Mouse (Mus musculus) cerebellum, postnatal 14 days (tissue): ENCODE results near the gene Ipo4.

Experiments
- DNase-seq, 2 experiments: peaks; one replicate each; pipeline ENCODE4 v3.0.0; 2021; ENCODE audit warnings: mixed read lengths in 2 of 2

Ipo4 gene

DNA sequence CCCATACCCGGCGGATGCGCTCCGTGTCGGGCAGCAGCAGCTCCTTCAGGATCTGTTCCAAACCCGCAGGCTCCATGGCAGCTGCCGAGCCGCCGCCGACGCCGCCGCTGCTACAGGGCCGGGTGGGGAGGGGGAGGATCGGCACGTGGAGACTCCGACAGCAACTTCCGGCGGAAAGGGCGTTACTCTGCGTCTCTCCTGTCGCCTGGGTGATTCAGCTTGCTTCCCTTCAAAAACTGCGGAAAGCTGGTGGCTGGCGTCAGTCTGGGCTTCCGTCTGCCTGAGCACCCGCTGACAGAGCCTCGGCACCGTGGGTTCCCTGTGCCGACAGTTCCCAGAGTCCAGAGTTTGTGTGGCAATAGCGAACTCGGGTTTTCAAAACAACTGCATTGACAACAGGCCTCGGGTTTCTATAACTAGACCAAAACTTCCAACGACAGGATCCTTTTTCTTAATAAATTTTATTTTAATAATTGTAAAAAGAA lies at the start of gene Ipo4:
Gene Ipo4 (minus strand): TSS at position 435 of the 485 bp plus-strand sequence.
- peak; percentile 87 to 90 for DNase-seq

DNA sequence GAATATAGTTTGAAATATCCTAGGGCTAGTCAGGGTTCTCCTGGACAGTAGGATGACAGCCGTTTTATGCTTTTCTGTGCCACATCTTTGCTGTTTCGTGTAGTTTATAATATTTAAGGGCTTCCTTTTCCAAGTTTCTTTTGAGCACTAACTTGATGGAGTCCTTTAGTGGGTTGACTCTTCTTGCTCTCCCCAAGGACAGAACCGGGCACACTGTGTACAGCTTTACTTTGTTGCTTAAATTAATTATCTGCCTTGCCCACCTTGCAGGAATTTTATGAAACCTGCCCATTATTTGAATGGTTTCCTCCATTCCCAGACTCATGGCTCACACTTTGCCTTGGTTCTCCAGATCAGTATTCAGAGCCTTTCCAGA lies 46.3 kb upstream of the Ipo4 start:
- DNase-seq = no peak

- peak; percentile 96 to 98 for DNase-seq
Observed at GRCm38 (mm10) chr14:55681160-55682117, 45.7 kb upstream of the Ipo4 start, which contains the start of gene Tinf2. Tinf2 (minus strand) TSS chr14:55681820.

- no peak for DNase-seq
Observed at GRCm38 (mm10) chr14:55677615-55678014, 41.9 kb upstream of the Ipo4 start.

GRCm38 (mm10) chr14:55672741-55673060 lies 36.9 kb upstream of the Ipo4 start:
- no peak for DNase-seq

GRCm38 (mm10) chr14:55671833-55672740 lies 36.3 kb upstream of the Ipo4 start, which contains the start of the genes Gmpr2 and Nedd8:
Gmpr2 (plus strand) TSS chr14:55671941.
Nedd8 (minus strand) TSS chr14:55672124.
- DNase-seq = peak; percentile 86 to 88

DNA sequence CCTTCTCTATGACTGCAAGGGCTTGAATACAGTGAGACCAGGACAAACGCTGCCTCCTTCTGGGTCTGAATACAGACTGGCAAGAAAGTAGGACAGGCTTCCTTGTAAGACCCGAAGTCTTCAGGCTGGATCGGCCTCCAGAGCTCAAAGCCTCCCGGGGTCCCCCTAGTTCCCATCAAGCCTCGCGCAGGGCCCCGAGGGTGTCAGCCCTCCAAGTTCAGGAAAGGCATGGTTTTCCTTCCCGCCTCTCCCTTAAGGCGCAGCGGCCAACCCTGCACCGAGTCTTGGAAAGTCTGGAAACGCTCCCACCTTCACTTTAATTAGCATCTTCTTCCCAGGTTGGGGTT lies 35.7 kb upstream of the Ipo4 start:
- no peak for DNase-seq

DNA sequence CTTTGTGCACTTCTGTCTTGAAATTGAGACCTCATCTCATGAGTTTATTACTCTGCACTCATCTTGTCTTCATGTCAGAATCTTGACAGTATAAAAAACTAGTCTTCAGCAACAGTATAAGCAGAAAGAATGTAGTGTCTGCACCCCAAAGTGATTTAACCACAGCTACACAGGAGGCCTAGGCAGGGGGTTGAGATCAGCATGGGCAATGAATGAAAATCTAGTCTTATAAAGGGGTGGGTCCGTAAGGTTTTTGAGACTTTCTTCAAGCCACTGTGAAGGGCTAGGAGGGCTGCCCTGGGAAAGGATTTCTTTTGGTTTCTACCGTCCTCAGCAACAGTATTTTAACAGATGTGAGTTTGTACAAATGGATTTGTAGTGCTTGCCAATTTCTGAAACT lies 24.9 kb upstream of the Ipo4 start:
- no peak for DNase-seq

- DNase-seq = peak; percentile 87
Observed at GRCm38 (mm10) chr14:55659960-55660573, 24.3 kb upstream of the Ipo4 start, which contains the start of gene Mdp1. Mdp1 (minus strand) TSS chr14:55660508.

GRCm38 (mm10) chr14:55658011-55658410 lies 22.3 kb upstream of the Ipo4 start:
- no peak for DNase-seq

GRCm38 (mm10) chr14:55656935-55657334 lies 21.2 kb upstream of the Ipo4 start:
- DNase-seq = no peak

DNA sequence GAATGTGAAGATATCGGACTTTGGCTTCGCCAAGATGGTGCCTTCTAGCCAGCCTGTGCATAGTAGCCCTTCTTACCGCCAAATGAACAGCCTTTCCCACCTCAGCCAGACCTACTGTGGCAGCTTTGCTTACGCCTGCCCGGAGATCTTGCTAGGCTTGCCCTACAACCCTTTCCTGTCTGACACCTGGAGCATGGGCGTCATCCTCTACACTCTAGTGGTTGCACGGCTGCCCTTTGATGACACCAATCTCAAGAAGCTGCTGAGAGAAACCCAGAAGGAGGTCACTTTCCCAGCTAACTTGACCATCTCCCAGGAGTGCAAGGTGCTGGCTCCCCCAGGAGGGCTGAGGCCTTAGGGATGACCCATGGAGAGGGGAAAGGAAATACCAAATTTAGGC lies 15.8 kb upstream of the Ipo4 start:
- no peak for DNase-seq

DNA sequence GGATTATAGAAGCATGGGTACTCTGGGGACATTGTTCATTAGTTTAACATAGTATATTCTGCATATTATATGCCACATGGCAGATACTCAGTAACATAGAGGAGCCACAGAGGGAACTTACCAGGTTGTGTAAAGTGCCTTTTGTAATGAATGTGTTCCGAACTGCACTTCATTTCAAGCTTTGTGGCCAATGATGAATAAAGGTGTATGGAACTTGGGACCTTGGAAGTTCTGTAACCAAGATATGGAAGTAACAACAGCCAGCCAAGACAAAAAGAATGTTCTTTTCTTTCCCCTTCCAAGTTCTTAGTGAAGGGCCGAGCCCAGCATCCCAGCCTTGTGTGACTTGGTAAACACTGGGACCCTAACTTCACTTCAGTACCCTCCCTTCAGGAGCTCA lies 14.1 kb upstream of the Ipo4 start, which contains the start of gene Tssk4:
Gene Tssk4 (plus strand): TSS at position 301 of the 400 bp plus-strand sequence.
- no peak for DNase-seq

DNA sequence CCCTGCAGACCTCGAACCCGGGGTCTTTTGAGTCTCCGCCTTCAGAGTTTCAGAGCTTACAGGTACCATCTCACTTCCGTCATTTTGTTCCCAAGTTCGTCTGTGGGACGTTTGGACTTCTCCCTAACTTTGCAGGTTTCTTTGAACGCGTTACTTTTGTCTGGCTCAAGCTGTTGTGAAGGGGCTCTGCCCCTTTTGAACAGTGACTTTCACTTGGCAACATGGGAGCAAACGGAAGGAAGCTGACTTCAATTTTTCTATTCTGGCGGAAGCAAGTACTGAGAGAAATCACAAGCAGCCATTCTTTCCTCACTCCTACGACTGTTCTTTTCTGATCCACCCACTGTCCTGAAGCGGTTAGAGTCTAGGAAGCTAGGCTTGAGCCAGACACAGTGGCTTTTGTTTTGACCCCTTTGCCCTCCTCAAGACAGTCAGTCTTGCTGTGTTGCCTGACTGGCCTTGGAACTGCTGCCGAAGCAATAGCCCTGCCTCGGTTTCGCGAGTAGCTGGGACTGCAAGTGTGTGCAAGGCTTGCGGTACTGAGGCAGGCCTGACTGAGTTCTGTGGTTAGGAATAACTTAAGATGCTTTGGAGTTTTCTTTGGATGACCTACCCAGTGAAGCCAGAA lies 8.6 kb upstream of the Ipo4 start:
- DNase-seq = no peak

- DNase-seq = peak; percentile 80 to 88
Observed at GRCm38 (mm10) chr14:55643060-55643907, 7.5 kb upstream of the Ipo4 start, which contains the start of gene Tm9sf1. Tm9sf1 (minus strand) TSS chr14:55643806.

DNA sequence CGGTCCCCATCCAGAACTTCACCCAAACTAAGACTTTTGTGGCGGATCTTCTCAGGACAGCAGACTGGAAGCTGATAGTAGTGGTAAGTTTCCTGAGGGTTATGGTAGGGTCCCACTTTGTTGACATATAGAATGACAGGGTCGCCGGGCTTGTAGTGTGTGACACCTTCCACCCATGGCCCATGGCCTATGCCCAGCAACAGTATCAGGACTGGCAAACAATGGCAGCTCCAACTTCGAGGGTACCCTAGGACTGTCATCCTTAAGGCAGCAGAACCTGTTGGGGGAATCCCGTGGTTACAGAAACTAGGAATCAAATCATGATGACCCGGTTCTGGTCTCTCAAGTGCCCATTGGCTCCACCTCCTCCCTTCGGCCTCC lies 6.9 kb upstream of the Ipo4 start:
- DNase-seq = no peak

DNA sequence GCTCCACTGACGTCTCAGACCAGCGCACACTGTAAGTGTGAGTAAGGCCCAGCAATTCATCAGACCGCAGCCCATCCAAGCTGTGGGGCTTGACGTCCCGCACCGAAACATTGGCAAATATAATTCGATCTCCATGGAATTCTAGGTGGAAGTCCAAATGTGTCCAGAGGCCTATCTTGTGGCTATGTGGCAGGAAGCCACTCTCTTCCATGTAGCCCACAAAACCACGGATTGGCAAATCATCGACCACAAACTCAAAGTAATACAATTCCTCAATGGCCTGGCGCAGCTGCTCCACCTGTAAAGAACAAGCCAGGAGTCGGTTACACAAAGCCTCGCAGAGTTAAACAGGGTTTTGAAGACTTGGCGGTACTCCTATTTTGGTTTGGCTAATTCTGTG lies 5.5 kb upstream of the Ipo4 start:
- DNase-seq = no peak

DNA sequence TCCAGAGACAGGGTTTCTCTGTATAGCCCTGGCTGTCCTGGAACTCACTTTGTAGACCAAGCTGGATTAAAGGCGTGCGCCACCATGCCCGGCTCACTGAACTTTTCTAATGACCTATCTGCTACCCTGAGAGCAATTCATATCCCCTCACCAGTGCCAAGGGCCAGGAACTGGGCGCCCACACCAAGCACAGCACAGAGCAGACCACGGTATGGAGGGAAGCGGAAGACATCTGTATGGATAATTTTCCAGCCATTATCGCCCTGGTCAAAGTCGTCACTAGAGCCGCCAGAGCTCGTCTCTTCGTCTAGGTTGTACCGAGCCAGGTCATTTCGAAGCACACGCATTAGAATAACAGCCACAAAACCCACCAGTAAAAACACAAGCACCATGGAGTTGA lies 5.1 kb upstream of the Ipo4 start:
- DNase-seq = no peak

DNA sequence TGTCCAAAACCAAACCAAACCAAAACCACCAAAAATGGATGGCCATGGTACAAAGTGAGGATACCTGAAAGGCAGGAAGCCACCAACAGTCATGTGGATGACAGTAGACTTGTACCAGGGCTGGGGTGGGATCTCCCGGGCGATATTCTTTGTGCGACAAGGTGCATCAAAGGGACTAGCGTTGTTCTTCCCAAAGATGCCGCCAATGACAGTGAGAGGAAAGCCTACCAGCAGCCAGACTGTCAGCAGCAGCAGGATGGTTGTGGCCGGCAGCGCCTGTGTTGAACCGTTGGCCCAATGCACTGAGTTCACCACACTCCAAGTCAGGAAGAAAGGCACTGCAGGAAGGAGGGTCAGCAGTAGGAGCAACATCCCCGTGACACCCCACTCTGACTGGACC lies 2.0 kb upstream of the Ipo4 start, which contains the start of gene Gm49378:
Gene Gm49378 (minus strand): TSS at position 101 of the 400 bp plus-strand sequence.
- DNase-seq = no peak

GRCm38 (mm10) chr14:55634874-55635522 lies 759 bp downstream of the Ipo4 start:
- DNase-seq = peak; percentile 75 to 86

- peak; percentile 37 to 68 for DNase-seq
Observed at GRCm38 (mm10) chr14:55629312-55629711, 6.4 kb downstream of the Ipo4 start.
